Mouse (Mus musculus): ENCODE results near the gene Taar9. TPM values are rescaled to one million over a fixed set of nuclear protein-coding genes. Genes with fewer than 3 reads are reported as not detected.

The Taar9 gene
- not detected for total RNA-seq (2023)

DNA sequence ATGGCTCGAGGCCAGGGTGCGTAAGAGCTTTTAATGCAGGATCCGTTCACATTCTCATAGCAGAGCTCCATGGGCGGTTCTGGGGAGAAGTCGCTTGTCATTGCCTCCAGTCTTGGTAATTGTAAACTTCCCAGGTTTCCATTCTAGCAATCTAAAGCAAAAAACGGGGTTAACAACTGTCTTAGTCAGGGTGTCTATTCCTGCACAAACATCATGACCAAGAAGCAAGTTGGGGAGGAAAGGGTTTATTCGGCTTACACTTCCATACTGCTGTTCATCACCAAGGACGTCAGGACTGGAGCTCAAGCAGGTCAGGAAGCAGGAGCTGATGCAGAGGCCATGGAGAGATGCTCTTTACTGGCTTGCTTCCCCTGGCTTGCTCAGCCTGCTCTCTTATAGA is at the start of gene Taar9:
Gene Taar9, minus strand, starts transcription at position 101 of the 400 bp plus-strand sequence.

DNA sequence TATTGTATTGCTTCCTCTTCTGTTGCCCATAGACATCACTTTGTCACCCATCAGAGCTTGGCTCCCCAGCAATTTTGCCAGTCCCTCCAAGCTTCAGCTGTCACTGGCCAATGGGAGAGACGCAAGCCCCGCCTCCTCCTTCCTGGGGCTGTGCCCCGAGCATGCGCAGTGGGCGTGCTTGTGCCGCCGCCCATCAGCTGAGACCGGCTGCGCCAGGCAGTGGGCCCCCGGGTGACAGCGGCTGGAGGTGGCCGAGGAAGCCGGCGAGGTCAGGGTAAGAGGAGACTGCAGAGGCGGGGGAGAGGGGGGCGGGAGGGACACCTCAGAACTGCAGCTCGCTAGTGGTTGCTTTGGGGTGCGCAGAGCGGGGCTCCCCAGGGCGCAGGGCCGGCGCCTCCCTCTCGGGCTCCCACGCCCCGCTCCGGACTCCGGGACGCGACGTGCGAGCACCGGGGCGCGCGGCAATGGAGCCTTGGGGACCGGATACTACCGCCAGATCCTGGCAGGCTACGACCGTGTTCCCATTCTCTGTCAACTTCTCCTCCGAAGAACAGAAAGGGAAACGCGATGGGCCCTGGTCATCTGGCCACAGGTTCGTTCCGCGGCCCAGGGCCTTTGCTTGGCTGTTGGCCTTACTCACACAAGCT is 39.9 kb upstream of the Taar9 start, which contains the start of gene Stx7:
Gene Stx7, plus strand, starts transcription at position 168 of the 647 bp plus-strand sequence.

DNA sequence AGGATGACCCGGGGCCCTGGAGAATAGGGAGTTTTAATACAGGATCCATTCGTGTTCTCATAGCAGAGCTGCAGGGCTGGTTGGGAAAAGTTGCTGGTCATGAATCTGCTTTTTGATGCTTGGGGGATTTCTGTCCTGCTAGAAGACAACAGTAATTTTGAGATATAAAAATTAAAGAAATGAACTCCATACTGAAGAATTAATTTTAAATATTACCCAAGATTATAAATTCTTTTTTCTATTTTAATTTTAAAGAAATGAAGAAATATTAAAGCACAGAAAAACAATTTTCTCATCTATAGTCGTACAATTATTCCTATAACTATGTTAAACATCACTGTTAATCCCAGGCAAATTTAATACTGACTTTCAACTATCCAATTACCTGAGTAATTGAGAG is 7.5 kb downstream of the Taar9 start, which contains the start of gene Taar8c:
Gene Taar8c, minus strand, starts transcription at position 101 of the 400 bp plus-strand sequence.

GRCm38 (mm10) chr10:24092194-24092593 is 17.1 kb downstream of the Taar9 start, which contains the start of gene Taar8b:
Gene Taar8b, minus strand, starts transcription at chr10:24092294.

GRCm38 (mm10) chr10:24076200-24076599 is 33.1 kb downstream of the Taar9 start, which contains the start of gene Taar8a:
Gene Taar8a, plus strand, starts transcription at chr10:24076500.

Other genes starting within 250 kb of the Taar9 start
- not detected for gene Vnn1, start 214.8 kb downstream of the Taar9 start, total RNA-seq (2023)
- not detected for gene Taar1, start 189.2 kb downstream of the Taar9 start, total RNA-seq (2023)
- not detected for gene Taar2, start 171.0 kb downstream of the Taar9 start, total RNA-seq (2023)
- gene Taar3, start 160.0 kb downstream of the Taar9 start, total RNA-seq (2023) = not detected
- gene Taar4, start 149.0 kb downstream of the Taar9 start, total RNA-seq (2023) = not detected
- not detected for gene Taar5, start 138.8 kb downstream of the Taar9 start, total RNA-seq (2023)
- gene Taar6, start 123.9 kb downstream of the Taar9 start, total RNA-seq (2023) = not detected
- not detected for gene Taar7a, start 116.1 kb downstream of the Taar9 start, total RNA-seq (2023)
- not detected for gene Taar7b, start 109.6 kb downstream of the Taar9 start, total RNA-seq (2023)
- gene Taar7d, start 82.3 kb downstream of the Taar9 start, total RNA-seq (2023) = not detected
- not detected for gene Taar7e, start 71.9 kb downstream of the Taar9 start, total RNA-seq (2023)
- gene Taar7f, start 60.0 kb downstream of the Taar9 start, total RNA-seq (2023) = not detected
- gene Taar8a, start 33.0 kb downstream of the Taar9 start, total RNA-seq (2023) = not detected
- gene Taar8b, start 17.2 kb downstream of the Taar9 start, total RNA-seq (2023) = not detected
- not detected for gene Taar8c, start 7.6 kb downstream of the Taar9 start, total RNA-seq (2023)
- gene Stx7, start 39.8 kb upstream of the Taar9 start, total RNA-seq (2023) = 29.5 TPM
- not detected for gene Moxd1, start 114.0 kb upstream of the Taar9 start, total RNA-seq (2023)